Mouse (Mus musculus): Measurements from ENCODE around the gene Olfr632. TPM values are rescaled to one million over a fixed set of nuclear protein-coding genes. Genes with fewer than 3 reads are reported as not detected.
A peak's percentile ranks its signal among the peaks of the same experiment; 100 is the strongest.

Olfr632 gene
- not detected in 2 replicates for polyA plus RNA-seq (2015; fragmentation: Nextera tagmentation; extraction: Ambion mirVana)

- H3K27ac ChIP-seq, result no peak within 1 kb of the TSS
- H3K4me1 ChIP-seq (replicated peaks; ENCODE audit: insufficient read depth, low read length), result no peaks in the 10 kb centered on the region
- no peaks in the 10 kb centered on the region for H3K36me3 ChIP-seq (ENCODE audit: insufficient read depth, low read length)
- TF ChIP-seq CTCF (IDR thresholded peaks at IDR 0.05; ENCODE audit: low read depth), result no peak
- WGBS, result 75% methylated on average over 2 of the region's 2 CpGs
- H3K4me3 ChIP-seq (replicated peaks; ENCODE audit: low read depth, low read length), result no peak within 1 kb of the TSS
- no peaks in the 10 kb centered on the region for H3K27me3 ChIP-seq (ENCODE audit: insufficient read depth, low read length)
- H3K4me2 ChIP-seq (ENCODE audit: low read length), result no peak within 1 kb of the TSS
- DNase-seq (ENCODE audit: low spot score) (no peak), ATAC-seq (replicated peaks; ENCODE audit: low FRiP score, low read depth) (no peak)
- no peaks in the 10 kb centered on the region for H3K9me3 ChIP-seq (replicated peaks; ENCODE audit: low read length)
- no peak within 1 kb of the TSS for H3K9ac ChIP-seq (ENCODE audit: low read depth, low read length)
Observed at GRCm38 (mm10) chr7:103934264-103934663, at the start of gene Olfr632. Gene Olfr632 (plus strand): TSS chr7:103934347.

GRCm38 (mm10) chr7:103886152-103886551, 48.0 kb upstream of the Olfr632 start, which contains the start of gene Olfr66:
Gene Olfr66 (minus strand): TSS chr7:103886252.
- H3K4me3 ChIP-seq (replicated peaks; ENCODE audit: low read depth, low read length), result no peak within 1 kb of the TSS
- TF ChIP-seq CTCF (IDR thresholded peaks at IDR 0.05; ENCODE audit: low read depth), result no peak
- DNase-seq (ENCODE audit: low spot score) (no peak), ATAC-seq (replicated peaks; ENCODE audit: low FRiP score, low read depth) (no peak)
- no peak within 1 kb of the TSS for H3K27ac ChIP-seq
- no peaks in the 10 kb centered on the region for H3K36me3 ChIP-seq (ENCODE audit: insufficient read depth, low read length)
- no peaks in the 10 kb centered on the region for H3K9me3 ChIP-seq (replicated peaks; ENCODE audit: low read length)
- no peak within 1 kb of the TSS for H3K4me2 ChIP-seq (ENCODE audit: low read length)
- no peaks in the 10 kb centered on the region for H3K27me3 ChIP-seq (ENCODE audit: insufficient read depth, low read length)
- H3K4me1 ChIP-seq (replicated peaks; ENCODE audit: insufficient read depth, low read length), result no peaks in the 10 kb centered on the region
- H3K9ac ChIP-seq (ENCODE audit: low read depth, low read length), result no peak within 1 kb of the TSS

- 70% methylated on average over 1 of the region's 1 CpGs for WGBS
- ATAC-seq (replicated peaks; ENCODE audit: low FRiP score, low read depth), result no peak
- no peaks in the 10 kb centered on the region for H3K27me3 ChIP-seq (ENCODE audit: insufficient read depth, low read length)
Observed at GRCm38 (mm10) chr7:103894385-103894784, 39.8 kb upstream of the Olfr632 start, which contains the start of gene Olfr64. Gene Olfr64 (minus strand): TSS chr7:103894485.

GRCm38 (mm10) chr7:103903187-103903586, 31.0 kb upstream of the Olfr632 start, which contains the start of gene Olfr65:
Gene Olfr65 (plus strand): TSS chr7:103903487.
- TF ChIP-seq CTCF (IDR thresholded peaks at IDR 0.05; ENCODE audit: low read depth), result no peak
- Histone ChIP-seq H3K27ac (no peak within 1 kb of the TSS), H3K4me1 (replicated peaks; ENCODE audit: insufficient read depth, low read length) (no peaks in the 10 kb centered on the region), H3K9ac (ENCODE audit: low read depth, low read length) (no peak within 1 kb of the TSS), H3K27me3 (ENCODE audit: insufficient read depth, low read length) (no peaks in the 10 kb centered on the region), H3K4me2 (ENCODE audit: low read length) (no peak within 1 kb of the TSS), H3K36me3 (ENCODE audit: insufficient read depth, low read length) (no peaks in the 10 kb centered on the region), H3K9me3 (replicated peaks; ENCODE audit: low read length) (no peaks in the 10 kb centered on the region), H3K4me3 (replicated peaks; ENCODE audit: low read depth, low read length) (no peak within 1 kb of the TSS)
- DNase-seq (ENCODE audit: low spot score), result no peak
- 52% methylated on average over 2 of the region's 2 CpGs for WGBS
- no peak for ATAC-seq (replicated peaks; ENCODE audit: low FRiP score, low read depth)

More at GRCm38 (mm10) chr7:103894385-103894784, 39.8 kb upstream of the Olfr632 start, which contains the start of gene Olfr64:
- Histone ChIP-seq H3K4me2 (ENCODE audit: low read length) (no peak within 1 kb of the TSS), H3K9ac (ENCODE audit: low read depth, low read length) (no peak within 1 kb of the TSS), H3K36me3 (ENCODE audit: insufficient read depth, low read length) (no peaks in the 10 kb centered on the region), H3K4me3 (replicated peaks; ENCODE audit: low read depth, low read length) (no peak within 1 kb of the TSS), H3K27ac (no peak within 1 kb of the TSS), H3K4me1 (replicated peaks; ENCODE audit: insufficient read depth, low read length) (no peaks in the 10 kb centered on the region), H3K9me3 (replicated peaks; ENCODE audit: low read length) (no peaks in the 10 kb centered on the region)
- TF ChIP-seq CTCF (IDR thresholded peaks at IDR 0.05; ENCODE audit: low read depth), result no peak
- DNase-seq (ENCODE audit: low spot score), result no peak

DNA sequence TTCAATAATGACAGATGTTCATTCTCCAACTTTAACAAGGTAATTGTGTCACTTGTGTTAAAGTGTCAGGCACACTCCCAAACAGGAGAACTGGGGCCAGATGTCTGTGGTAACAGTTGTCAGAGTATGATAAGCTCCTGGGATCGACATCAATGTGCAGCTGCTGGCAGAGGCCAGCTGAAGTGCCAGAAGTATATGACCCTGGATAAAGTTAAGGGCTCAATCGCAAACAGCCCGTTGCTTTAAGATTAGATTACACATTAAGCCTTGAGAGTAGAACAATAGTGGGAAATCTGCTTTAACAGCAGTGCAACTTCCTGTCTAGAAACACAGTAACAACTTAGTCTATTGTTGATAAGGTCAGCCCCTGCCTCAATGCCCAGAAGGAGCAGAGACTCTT, 24.1 kb upstream of the Olfr632 start:
- DNase-seq (ENCODE audit: low spot score) (peak; percentile 15), ATAC-seq (replicated peaks; ENCODE audit: low FRiP score, low read depth) (no peak)
- Histone ChIP-seq H3K9ac (ENCODE audit: low read depth, low read length) (no peak overlapping the region), H3K4me2 (ENCODE audit: low read length) (no peak overlapping the region), H3K36me3 (ENCODE audit: insufficient read depth, low read length) (no peaks in the 10 kb centered on the region), H3K4me3 (replicated peaks; ENCODE audit: low read depth, low read length) (no peak overlapping the region), H3K4me1 (replicated peaks; ENCODE audit: insufficient read depth, low read length) (no peaks in the 10 kb centered on the region), H3K27ac (no peak overlapping the region), H3K27me3 (ENCODE audit: insufficient read depth, low read length) (no peaks in the 10 kb centered on the region), H3K9me3 (replicated peaks; ENCODE audit: low read length) (no peaks in the 10 kb centered on the region)
- WGBS, result 3% methylated on average over 3 of the region's 3 CpGs
- no peak for TF ChIP-seq CTCF (IDR thresholded peaks at IDR 0.05; ENCODE audit: low read depth)

GRCm38 (mm10) chr7:103912969-103913511, 21.1 kb upstream of the Olfr632 start:
- Histone ChIP-seq H3K27me3 (ENCODE audit: insufficient read depth, low read length) (no peaks in the 10 kb centered on the region), H3K9ac (ENCODE audit: low read depth, low read length) (no peak overlapping the region), H3K9me3 (replicated peaks; ENCODE audit: low read length) (no peaks in the 10 kb centered on the region), H3K4me3 (replicated peaks; ENCODE audit: low read depth, low read length) (no peak overlapping the region), H3K4me2 (ENCODE audit: low read length) (no peak overlapping the region), H3K36me3 (ENCODE audit: insufficient read depth, low read length) (no peaks in the 10 kb centered on the region), H3K4me1 (replicated peaks; ENCODE audit: insufficient read depth, low read length) (no peaks in the 10 kb centered on the region), H3K27ac (no peak overlapping the region)
- 0 out of 2 replicates have a peak, but pooled peaks have one; percentile 29 for ATAC-seq (replicated peaks; ENCODE audit: low FRiP score, low read depth)
- WGBS, result 41% methylated on average over 8 of the region's 8 CpGs
- DNase-seq (ENCODE audit: low spot score), result peak; percentile 32
- peak; percentile 58 for TF ChIP-seq CTCF (IDR thresholded peaks at IDR 0.05; ENCODE audit: low read depth)

GRCm38 (mm10) chr7:103915338-103915737, 18.8 kb upstream of the Olfr632 start:
- Histone ChIP-seq H3K27me3 (ENCODE audit: insufficient read depth, low read length) (no peaks in the 10 kb centered on the region), H3K4me3 (replicated peaks; ENCODE audit: low read depth, low read length) (no peak overlapping the region), H3K27ac (no peak overlapping the region), H3K9me3 (replicated peaks; ENCODE audit: low read length) (no peaks in the 10 kb centered on the region), H3K9ac (ENCODE audit: low read depth, low read length) (no peak overlapping the region), H3K36me3 (ENCODE audit: insufficient read depth, low read length) (no peaks in the 10 kb centered on the region), H3K4me1 (replicated peaks; ENCODE audit: insufficient read depth, low read length) (no peaks in the 10 kb centered on the region), H3K4me2 (ENCODE audit: low read length) (no peak overlapping the region)
- no peak for DNase-seq (ENCODE audit: low spot score)
- no peak for TF ChIP-seq CTCF (IDR thresholded peaks at IDR 0.05; ENCODE audit: low read depth)
- no peak for ATAC-seq (replicated peaks; ENCODE audit: low FRiP score, low read depth)
